Mouse (Mus musculus) embryonic facial prominence, embryonic 14.5 days (tissue): Measurements from ENCODE around the gene Tdrd1. TPM values are rescaled to one million over a fixed set of nuclear protein-coding genes. Genes with fewer than 3 reads are reported as not detected.
A peak's percentile ranks its signal among the peaks of the same experiment; 100 is the strongest.
"Not testable (repeated sequence)": the region's sequence is repeated elsewhere in the genome, so short reads cannot be mapped to it uniquely, and the experiment has no call there.

ENCODE experiments used
- ATAC-seq: fragments of 200-750 bp; cut with Nextera tagmentation; 2 replicates; pipeline ENCODE4 v1.8.0; 2017; ENCODE audit warnings: low read depth, moderate number of reproducible peaks, moderate TSS enrichment
- DNase-seq: peaks from one replicate; pipeline ENCODE4 v3.0.0-alpha.2; 2015; ENCODE audit warnings: low spot score
- H3K27ac ChIP-seq: fragments of 300-500 bp; sonication (generic); replicated peaks from 2 replicates; pipeline ENCODE4 v1.5.1; 2014; ENCODE audit warnings: low read depth, mild to moderate bottlenecking, low read length, moderate library complexity
- H3K27me3 ChIP-seq: fragments of 300-500 bp; sonication (generic); replicated peaks from 2 replicates; pipeline ENCODE4 v1.6.1; 2014; ENCODE audit warnings: low read length; ENCODE audit not compliant: control insufficient read depth, insufficient read depth
- H3K36me3 ChIP-seq: fragments of 300-500 bp; sonication (generic); 2 replicates; pipeline ENCODE4 v1.6.1; 2014; ENCODE audit warnings: low read length, mixed read lengths; ENCODE audit not compliant: control insufficient read depth, insufficient read depth
- H3K4me1 ChIP-seq: fragments of 300-500 bp; sonication (generic); 2 replicates; pipeline ENCODE4 v1.6.1; 2014; ENCODE audit warnings: antibody characterized with exemption, low read length; ENCODE audit not compliant: control insufficient read depth, insufficient read depth
- H3K4me2 ChIP-seq: fragments of 300-500 bp; sonication (generic); 2 replicates; pipeline ENCODE4 v1.6.1; 2014; ENCODE audit warnings: low read depth, mild to moderate bottlenecking, low read length, moderate library complexity, mixed read lengths
- H3K4me3 ChIP-seq: fragments of 300-500 bp; sonication (generic); 2 replicates; pipeline ENCODE4 v1.5.1; 2014; ENCODE audit warnings: low read depth, mild to moderate bottlenecking, low read length
- H3K9ac ChIP-seq: fragments of 300-500 bp; sonication (generic); 2 replicates; pipeline ENCODE4 v1.6.1; 2014; ENCODE audit warnings: low read depth, mild to moderate bottlenecking, low read length, moderate library complexity, mixed read lengths
- H3K9me3 ChIP-seq: fragments of 300-500 bp; sonication (generic); 2 replicates; pipeline ENCODE4 v1.6.1; 2016; ENCODE audit warnings: low read length; ENCODE audit not compliant: control insufficient read depth
- WGBS: fragments of 180-500 bp; shearing (Covaris S2); extraction: QIAGEN DNeasy Blood & Tissue Kit; methylation state at CpG from one replicate; pipeline ENCODE4 v1.1.7; 2014; 5-methylcytosine and 5-hydroxymethylcytosine counted together
- polyA plus RNA-seq: library from polyadenylated mRNA; unstranded; fragments of >200 nt; fragmentation: Nextera tagmentation; extraction: Ambion mirVana; gene quantifications from 2 replicates; pipeline ENCODE4 v1.2.1, GENCODE M21; 2014

Gene Tdrd1
- polyA plus RNA-seq = 1.6 and 3.9 TPM in 2 replicates

DNA sequence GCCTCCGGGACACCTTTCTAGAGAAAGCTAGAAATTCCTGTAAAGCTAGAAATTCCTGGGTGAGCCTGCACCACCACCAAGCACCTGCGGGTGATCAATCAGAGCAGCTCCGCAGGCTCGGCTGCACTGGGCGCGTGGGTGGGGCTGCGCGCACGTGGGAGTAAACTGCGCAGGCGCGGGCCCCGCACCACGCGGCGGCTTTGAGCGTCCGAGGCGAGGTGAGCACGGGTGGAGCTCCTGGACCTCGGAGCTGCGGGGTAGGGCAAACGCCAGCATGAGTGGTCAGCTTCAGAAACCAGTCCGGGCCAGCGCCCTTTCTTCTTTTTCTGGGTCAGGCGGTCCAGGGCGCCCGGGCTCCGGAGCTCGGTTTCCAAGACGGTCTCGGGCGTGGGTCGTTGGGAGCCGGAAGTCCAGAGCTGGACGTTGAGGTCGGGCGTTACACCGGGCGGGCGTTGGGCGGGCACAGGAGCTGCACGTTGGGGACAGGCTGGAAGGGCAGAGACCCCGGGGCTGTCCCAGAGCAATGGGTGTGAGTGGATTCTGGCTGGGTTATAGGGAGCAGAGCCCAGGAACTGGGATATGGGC is at the start of gene Tdrd1:
Tdrd1 (plus strand) TSS at position 163 of the 585 bp plus-strand sequence.
- Histone ChIP-seq H3K9me3 (no peaks in the 10 kb centered on the region), H3K27me3 (no peaks in the 10 kb centered on the region), H3K36me3 (no peaks in the 10 kb centered on the region), H3K4me3 (peak within 1 kb of the TSS; percentile 11), H3K9ac (no peak within 1 kb of the TSS), H3K4me1 (0 out of 2 replicates have a peak, but pooled peaks cover under 1% of the 10 kb centered on the region), H3K4me2 (peak within 1 kb of the TSS; percentile 35), H3K27ac (no peak within 1 kb of the TSS)
- DNase-seq = peak; percentile 36
- ATAC-seq = no peak
- 70% methylated on average over 28 of the region's 44 CpGs for WGBS

DNA sequence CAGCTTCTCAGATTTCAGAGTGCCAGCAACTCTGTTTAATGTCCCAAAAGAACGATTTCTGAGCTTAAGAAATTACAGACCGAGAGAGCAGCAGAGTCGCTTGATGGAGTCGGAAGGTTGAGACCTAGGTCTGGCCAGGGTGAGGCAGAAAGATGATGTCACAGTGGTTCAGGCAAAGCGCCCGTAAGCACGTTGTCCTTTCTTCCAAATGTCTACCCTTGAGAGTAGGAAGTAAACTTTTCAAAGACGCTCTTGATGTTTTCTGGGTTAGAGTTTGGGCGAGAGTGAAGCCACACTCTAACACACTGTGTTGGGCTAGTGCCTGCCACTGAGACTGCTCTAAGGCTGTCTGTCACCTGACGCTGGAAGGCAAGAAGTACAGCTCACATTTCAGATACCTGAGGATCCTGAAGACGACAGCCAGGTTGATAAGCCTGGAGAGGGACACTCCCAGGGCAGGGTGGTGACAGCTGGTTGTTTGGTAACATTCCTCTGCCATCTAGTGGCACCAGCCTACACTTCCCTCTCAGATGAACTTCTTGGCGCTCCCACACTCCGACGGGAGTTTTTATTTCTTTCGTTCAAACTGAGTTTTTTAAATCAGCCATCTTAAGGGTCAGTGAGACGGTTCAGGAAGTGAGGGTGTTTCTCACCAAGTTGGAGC is 49.2 kb upstream of the Tdrd1 start:
- Histone ChIP-seq H3K36me3 (no peaks in the 10 kb centered on the region), H3K27ac (no peak overlapping the region), H3K9me3 (no peaks in the 10 kb centered on the region), H3K9ac (no peak overlapping the region), H3K4me2 (peak overlapping the region; percentile 34), H3K4me1 (peaks cover 6% of the 10 kb centered on the region; the same call in 1 of the 2 replicates), H3K4me3 (no peak overlapping the region), H3K27me3 (no peaks in the 10 kb centered on the region)
- DNase-seq (peak; percentile 81), ATAC-seq (peak; percentile 79)
- 29% methylated on average over 16 of the region's 16 CpGs for WGBS

DNA sequence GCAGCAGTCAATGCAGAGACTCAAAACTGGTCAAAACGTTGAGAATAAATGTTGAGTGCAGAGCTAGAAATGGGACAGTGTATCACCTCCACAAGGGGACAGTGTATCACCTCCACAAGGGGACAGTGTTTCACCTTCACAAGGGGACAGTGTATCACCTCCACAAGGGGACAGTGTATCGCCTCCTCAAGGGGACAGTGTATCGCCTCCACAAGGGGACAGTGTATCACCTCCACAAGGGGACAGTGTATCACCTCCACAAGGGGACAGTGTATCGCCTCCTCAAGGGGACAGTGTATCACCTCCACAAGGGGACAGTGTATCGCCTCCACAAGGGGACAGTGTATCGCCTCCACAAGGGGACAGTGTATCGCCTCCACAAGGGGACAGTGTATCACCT is 47.5 kb upstream of the Tdrd1 start:
- H3K4me3 ChIP-seq, H3K9me3 ChIP-seq, ATAC-seq, DNase-seq, H3K27me3 ChIP-seq, H3K27ac ChIP-seq, H3K4me1 ChIP-seq, H3K36me3 ChIP-seq, H3K9ac ChIP-seq, H3K4me2 ChIP-seq: not testable (repeated sequence)
- 91% methylated on average over 7 of the region's 7 CpGs for WGBS

DNA sequence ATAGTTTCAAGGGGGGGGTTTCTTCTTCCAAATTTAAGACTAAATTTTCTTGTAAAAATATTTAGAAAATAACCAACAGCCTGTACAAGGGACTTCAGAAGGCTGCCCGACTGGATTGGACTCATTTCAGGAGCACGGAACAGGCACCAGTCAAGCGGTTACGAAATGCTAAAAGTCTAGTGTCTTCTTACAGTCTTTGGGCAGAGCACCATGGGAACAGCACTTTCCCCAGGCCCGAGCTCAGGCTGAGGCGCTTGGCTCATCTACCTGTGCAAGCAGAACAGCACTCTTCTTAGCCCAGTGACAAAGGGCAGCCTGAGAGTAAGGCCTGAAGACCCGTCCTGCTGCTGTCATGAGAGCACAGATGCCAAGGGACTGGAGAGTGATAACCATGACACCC is 38.1 kb upstream of the Tdrd1 start:
- DNase-seq (no peak), ATAC-seq (no peak)
- Histone ChIP-seq H3K9me3 (no peaks in the 10 kb centered on the region), H3K4me1 (no peaks in the 10 kb centered on the region), H3K27ac (no peak overlapping the region), H3K9ac (no peak overlapping the region), H3K4me3 (no peak overlapping the region), H3K4me2 (no peak overlapping the region), H3K27me3 (no peaks in the 10 kb centered on the region), H3K36me3 (peaks cover 59% of the 10 kb centered on the region)
- 87% methylated on average over 7 of the region's 7 CpGs for WGBS

DNA sequence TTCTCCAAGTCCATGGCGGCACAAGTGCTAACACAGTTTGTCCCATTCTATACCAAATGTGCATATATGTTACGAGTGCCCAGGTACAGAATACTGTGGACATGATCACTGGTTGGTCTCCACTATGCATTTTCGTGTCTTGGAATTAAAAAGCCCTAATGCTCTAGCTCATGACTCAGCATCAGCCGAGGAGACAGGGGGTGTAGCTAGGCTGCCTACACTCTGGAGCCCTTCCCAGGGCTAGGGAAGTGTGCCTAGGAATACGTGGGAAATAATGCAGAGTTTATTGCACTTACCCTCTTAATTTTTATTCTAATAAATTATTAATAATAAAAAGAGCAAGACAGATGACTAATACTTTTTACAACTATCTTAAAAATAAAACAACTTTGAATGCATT is 37.1 kb upstream of the Tdrd1 start:
- Histone ChIP-seq H3K27me3 (no peaks in the 10 kb centered on the region), H3K36me3 (peaks cover 60% of the 10 kb centered on the region), H3K27ac (no peak overlapping the region), H3K4me2 (no peak overlapping the region), H3K9ac (no peak overlapping the region), H3K9me3 (no peaks in the 10 kb centered on the region), H3K4me3 (no peak overlapping the region), H3K4me1 (no peaks in the 10 kb centered on the region)
- ATAC-seq (no peak), DNase-seq (no peak)
- WGBS = 90% methylated on average over 5 of the region's 5 CpGs

DNA sequence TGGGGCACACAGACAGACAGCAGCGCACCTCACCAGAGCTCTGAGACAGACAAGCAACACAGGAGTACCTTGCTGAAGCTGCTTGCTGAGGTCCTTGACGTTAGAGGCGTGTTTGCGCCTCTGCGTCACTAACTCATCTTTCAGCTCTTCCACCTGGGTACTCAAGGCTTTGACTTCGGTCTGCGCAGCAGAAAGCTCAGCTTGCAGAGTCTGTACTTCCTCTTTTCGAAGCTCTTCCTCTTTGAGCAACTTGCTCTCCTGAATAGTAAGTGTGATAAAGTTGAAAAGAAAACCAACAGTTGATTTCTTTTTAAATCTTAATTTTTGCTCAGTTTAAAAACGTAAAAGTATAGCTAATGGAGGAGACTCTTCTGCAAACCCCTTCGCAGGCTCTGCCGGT is 28.6 kb upstream of the Tdrd1 start:
- no peak overlapping the region for H3K27ac ChIP-seq
- H3K9me3 ChIP-seq = no peaks in the 10 kb centered on the region
- H3K9ac ChIP-seq = no peak overlapping the region
- no peaks in the 10 kb centered on the region for H3K4me1 ChIP-seq
- H3K27me3 ChIP-seq = no peaks in the 10 kb centered on the region
- DNase-seq (no peak), ATAC-seq (no peak)
- peaks cover 92% of the 10 kb centered on the region for H3K36me3 ChIP-seq
- no peak overlapping the region for H3K4me3 ChIP-seq
- 92% methylated on average over 11 of the region's 11 CpGs for WGBS
- H3K4me2 ChIP-seq = no peak overlapping the region

DNA sequence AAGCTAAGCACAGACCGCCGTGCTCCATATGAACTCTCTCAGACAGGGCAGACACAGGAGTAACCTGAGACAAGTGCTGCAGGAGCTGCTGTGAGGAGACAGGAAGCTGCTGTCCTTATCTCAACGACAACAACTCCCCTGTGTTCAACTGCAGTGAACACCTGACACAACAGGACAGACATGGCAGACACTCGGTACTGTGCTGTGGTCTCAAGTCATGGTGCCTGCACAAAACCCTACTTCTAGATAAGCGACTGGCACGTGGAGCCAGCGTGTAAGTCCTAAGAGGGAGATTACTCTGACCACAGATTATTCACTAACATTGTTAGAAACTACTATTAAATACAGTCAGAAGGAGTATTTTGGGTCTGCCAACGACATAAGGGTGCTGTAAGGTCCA is 25.8 kb upstream of the Tdrd1 start:
- Histone ChIP-seq H3K9me3 (no peaks in the 10 kb centered on the region), H3K4me3 (no peak overlapping the region), H3K27me3 (no peaks in the 10 kb centered on the region), H3K4me2 (no peak overlapping the region), H3K36me3 (peaks cover 90% of the 10 kb centered on the region), H3K27ac (no peak overlapping the region), H3K4me1 (no peaks in the 10 kb centered on the region), H3K9ac (no peak overlapping the region)
- ATAC-seq (no peak), DNase-seq (no peak)
- WGBS = 66% methylated on average over 8 of the region's 8 CpGs

DNA sequence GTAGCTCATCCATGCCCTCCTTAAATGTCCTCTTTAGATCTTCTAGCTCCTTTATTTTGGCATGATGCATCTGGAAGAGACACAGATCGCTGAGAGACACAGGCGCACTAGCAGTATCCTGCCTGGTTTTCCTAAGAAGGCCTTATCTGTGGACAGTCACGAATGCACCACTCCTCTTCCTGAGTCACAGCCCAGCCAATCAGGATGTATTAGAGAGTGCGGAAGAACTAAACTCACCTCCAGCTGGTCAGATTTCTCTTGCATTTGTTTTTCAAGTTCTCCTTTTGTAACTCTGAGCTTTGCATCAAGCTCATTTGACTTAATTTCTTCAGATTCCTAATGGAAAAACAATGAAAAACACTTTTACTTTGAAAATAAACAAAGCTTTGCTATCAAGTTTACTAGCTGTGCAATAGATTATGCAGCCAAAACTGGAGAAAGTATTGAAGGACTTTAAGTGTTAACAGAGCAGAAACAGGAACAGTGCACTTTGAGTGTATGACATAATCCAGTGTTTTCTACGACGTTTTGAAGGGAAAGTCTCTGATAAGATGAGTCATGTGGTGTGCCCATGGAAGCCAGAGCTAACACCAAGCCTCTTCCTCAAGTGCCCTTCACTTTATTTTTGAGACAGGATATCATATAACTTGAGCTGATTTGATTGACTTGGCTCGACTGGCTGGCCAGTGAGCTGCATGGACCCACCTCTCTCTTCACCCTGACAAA is 24.9 kb upstream of the Tdrd1 start:
- Histone ChIP-seq H3K27ac (no peak overlapping the region), H3K36me3 (peaks cover 90% of the 10 kb centered on the region), H3K9me3 (no peaks in the 10 kb centered on the region), H3K4me1 (no peaks in the 10 kb centered on the region), H3K27me3 (no peaks in the 10 kb centered on the region), H3K4me2 (no peak overlapping the region), H3K9ac (no peak overlapping the region), H3K4me3 (no peak overlapping the region)
- no peak for ATAC-seq
- WGBS = 83% methylated on average over 7 of the region's 7 CpGs
- DNase-seq = no peak
